Mouse (Mus musculus): Measurements from ENCODE around the gene Tmem218. TPM values are rescaled to one million over a fixed set of nuclear protein-coding genes. Genes with fewer than 3 reads are reported as not detected.

The Tmem218 gene
- polyA plus RNA-seq, 1 experiment from 2014 or later, result 16.7 TPM

Other genes with a start within 250 kb of the Tmem218 start
- gene Pknox2, start 60.8 kb upstream of the Tmem218 start, polyA plus RNA-seq (2016; fragmentation: Nextera tagmentation; extraction: Ambion mirVana), result 41.5 and 45.0 TPM in 2 replicates
- 3.0 and 3.9 TPM in 2 replicates for gene Slc37a2, start 47.5 kb downstream of the Tmem218 start, polyA plus RNA-seq (2016; fragmentation: Nextera tagmentation; extraction: Ambion mirVana)
- 11.7 and 13.1 TPM in 2 replicates for gene Ccdc15, start 140.2 kb downstream of the Tmem218 start, polyA plus RNA-seq (2016; fragmentation: Nextera tagmentation; extraction: Ambion mirVana)
- 0.04 and 0.05 TPM in 2 replicates for gene Hepacam, start 159.1 kb downstream of the Tmem218 start, polyA plus RNA-seq (2016; fragmentation: Nextera tagmentation; extraction: Ambion mirVana)
- gene Robo4, start 193.7 kb downstream of the Tmem218 start, polyA plus RNA-seq (2016; fragmentation: Nextera tagmentation; extraction: Ambion mirVana), result 5.6 and 6.0 TPM in 2 replicates
- 13.1 and 36.6 TPM in 2 replicates for gene Robo3, start 225.0 kb downstream of the Tmem218 start, polyA plus RNA-seq (2016; fragmentation: Nextera tagmentation; extraction: Ambion mirVana)

Measured in midbrain, embryonic 10.5 days (tissue).